Mouse (Mus musculus): ENCODE results near the gene Brsk1. TPM values are rescaled to one million over a fixed set of nuclear protein-coding genes. Genes with fewer than 3 reads are reported as not detected.

Brsk1 gene
- 0.40 TPM for polyA plus RNA-seq (2014; fragmentation: Illumina TruSeq; extraction: RNeasy Lipid Tissue Mini Kit (QIAGEN cat#74804))

DNA sequence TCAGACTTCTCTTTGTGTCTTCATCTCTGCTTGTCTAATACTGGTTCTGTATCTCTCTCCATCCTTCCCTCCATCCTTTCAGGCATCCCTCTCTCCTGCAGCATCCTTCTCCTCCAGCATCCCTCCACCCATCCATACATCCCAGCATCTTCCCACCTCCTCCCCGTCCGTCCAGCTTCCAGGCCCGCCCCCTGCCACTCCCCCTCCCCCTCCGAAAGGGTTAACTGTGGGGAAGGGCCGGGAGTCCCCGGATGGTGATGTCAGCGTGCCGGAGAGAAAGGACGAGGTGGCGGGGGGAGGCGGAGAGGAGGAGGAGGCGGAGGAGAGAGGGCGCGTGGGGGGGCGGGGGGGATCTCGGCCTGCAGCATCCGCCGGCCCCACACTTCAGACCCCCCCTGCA, at the start of gene Brsk1:
Brsk1 (plus strand) TSS at position 218 of the 400 bp plus-strand sequence.

DNA sequence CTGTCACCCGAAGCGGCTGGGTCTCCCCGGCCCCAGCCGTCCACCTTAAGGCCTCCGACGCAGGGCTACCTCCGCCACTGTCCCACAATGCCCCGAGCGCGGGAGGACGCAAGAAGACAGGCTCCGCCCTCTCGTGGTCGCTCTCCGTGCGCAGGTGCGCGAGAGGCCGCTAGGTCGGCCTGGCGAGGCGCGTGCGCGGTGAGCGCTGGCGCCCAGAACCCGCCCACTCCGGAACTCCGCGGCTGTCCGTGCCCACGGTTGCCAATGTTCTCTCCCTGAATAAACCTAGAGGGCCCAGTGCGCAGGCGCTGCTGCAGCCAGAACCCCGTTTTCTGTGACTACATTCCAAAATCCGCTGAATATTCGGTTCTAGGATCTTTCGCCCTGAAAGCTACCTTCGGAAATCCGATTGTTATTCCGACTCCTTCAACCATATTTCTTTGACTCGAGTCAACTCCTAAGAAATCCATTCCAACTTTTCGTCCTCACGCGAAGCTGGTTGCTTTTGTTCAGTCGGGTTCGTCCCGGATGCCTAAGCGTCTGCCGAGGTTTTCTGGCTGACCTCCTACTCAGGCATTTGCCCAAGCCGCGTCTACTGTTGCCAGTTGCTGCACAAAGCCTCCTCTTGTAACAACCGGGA, 31.4 kb upstream of the Brsk1 start, which contains the start of gene Ppp6r1:
Ppp6r1 (minus strand) TSS at position 108 of the 640 bp plus-strand sequence.

DNA sequence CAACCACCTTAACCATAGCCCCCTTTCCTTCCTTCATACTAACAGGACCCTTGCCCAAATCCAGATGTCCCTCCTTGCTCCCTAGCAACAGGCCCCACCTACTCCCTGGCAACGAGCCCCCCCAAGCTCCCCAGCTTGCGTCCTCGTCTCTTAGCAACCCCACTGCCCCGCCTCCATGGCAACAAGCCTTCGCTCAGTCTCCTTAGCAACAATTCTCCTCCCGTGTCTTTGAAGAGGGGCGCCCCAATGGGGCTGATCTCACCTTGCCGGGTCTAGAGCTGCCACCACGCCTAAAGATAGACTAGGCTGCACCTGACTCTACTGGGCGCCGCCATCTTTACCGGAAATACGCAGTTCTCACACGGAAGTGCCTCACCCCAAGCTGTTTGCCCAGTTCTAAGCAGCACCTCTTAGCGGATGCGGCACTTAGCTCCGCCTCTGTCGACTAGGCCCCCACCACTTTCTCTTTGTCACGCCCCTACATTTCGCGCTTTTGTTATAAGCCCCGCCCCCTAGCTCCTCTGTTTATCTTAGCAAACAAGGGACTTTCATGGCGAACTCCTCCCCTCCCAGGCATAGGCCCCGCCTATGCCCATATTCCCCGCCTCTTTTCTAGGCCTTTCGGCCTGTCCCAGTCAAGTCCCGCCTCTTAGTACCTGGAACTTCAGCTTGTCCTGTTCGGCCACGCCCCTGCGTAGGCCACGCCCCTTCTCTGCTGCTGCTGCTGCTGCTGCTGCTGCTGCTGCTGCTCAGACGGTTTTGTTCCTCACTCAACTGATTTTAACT, 5.6 kb upstream of the Brsk1 start, which contains the start of gene Hspbp1:
Hspbp1 (minus strand) TSS at position 437 of the 786 bp plus-strand sequence.

DNA sequence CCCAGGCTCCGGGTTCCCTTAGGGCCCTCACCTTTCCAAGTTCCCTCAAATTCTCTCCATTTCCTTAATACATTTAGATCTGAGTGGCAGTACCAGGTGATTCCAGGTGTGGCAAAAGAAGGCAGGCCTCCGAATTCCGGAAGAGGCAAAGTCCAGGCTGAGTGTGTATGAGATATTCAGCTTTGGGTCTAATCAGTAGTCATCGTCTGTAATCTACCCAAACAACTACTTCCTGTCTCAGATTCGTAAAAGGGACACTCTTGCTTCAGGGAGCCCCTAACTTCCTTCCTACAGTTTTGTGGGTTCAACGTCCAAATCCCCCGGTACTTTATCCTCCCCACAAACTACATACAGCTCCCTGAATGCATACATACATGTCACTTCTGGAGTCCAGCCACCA, 34.8 kb downstream of the Brsk1 start, which contains the start of gene Tmem150b:
Tmem150b (minus strand) TSS at position 81 of the 400 bp plus-strand sequence.

DNA sequence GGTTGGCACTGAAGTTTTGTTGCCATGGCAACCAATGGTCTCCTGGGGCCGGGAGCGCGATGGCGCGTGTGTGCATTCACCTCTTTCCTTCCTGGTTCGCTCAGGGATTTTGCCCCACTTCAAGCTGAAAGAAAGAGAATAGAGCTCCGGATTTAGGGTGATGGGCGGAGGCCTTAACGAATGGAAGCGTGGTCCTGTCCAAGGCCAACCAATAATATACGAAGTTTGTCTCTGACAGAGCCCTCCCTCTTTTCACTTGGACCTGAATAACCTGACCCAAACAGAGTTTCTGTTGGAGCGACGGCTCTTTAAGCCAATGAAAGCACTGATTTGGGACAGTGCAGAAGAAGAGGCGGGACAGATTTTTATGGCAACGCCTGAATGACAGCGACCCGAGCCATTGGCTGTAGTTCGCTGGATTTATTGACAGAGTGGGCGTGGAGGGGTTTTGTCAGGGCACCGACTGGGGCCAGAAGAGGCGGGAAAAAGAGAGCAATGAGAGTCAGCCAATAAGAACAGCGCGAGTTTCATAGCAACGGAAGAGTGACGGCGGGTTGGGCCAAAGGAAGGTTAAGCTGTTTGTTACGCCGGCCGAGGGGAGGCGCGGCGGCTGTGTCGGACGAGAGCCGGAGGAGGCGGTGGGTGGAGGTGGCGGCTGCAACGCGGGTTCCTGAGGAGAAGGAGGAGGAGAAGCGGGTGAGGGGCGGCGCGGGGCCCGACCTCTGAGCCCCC, 49.3 kb downstream of the Brsk1 start, which contains the start of gene Kmt5c:
Kmt5c (plus strand) TSS at position 572 of the 732 bp plus-strand sequence.

DNA sequence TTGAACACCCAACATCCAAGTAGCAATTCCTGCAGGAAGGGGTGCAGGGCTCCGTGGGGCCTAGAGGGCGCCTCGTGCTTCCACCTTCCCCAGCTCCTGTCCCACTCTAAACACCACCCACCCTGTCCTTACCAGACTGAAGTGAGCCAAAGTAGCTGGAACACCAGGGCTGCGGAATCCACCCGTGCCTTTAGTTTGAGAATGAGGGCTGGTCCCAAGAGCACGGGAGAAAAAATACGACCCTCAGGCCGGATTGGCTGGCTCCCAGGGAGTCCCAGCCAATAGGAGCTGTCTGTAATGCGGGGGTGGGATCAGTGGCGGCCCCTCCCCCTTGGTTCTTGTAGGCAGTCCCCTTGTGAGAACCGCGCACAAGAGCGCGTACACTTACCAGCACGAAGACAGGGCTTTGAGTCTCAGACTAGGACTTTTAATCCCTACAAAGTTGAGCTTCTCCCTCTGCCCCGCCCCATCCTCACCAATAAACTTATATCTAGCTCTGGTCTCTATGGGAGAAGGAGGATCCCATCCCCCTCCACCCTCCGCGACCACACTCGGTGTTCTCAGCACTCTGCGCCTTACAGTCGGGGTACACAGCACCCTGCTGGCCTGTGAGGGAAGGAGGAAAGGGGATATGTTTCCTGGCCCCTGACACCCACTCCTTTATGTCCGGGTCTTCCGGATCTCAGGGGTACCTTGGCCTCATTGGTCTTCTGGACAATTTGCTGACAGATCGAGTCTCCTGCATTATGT, 62.6 kb downstream of the Brsk1 start, which contains the start of gene Cox6b2:
Cox6b2 (minus strand) TSS at position 274 of the 750 bp plus-strand sequence.

Other genes with a start within 250 kb of the Brsk1 start
- 6.3 TPM for gene Rdh13, start 245.0 kb upstream of the Brsk1 start, polyA plus RNA-seq (2014; fragmentation: Illumina TruSeq; extraction: RNeasy Lipid Tissue Mini Kit (QIAGEN cat#74804))
- 2.7 TPM for gene Eps8l1, start 229.9 kb upstream of the Brsk1 start, polyA plus RNA-seq (2014; fragmentation: Illumina TruSeq; extraction: RNeasy Lipid Tissue Mini Kit (QIAGEN cat#74804))
- 3.7 TPM for gene Ppp1r12c, start 188.9 kb upstream of the Brsk1 start, polyA plus RNA-seq (2014; fragmentation: Illumina TruSeq; extraction: RNeasy Lipid Tissue Mini Kit (QIAGEN cat#74804))
- 0.74 TPM for gene Tnnt1, start 174.2 kb upstream of the Brsk1 start, polyA plus RNA-seq (2014; fragmentation: Illumina TruSeq; extraction: RNeasy Lipid Tissue Mini Kit (QIAGEN cat#74804))
- gene Tnni3, start 166.4 kb upstream of the Brsk1 start, polyA plus RNA-seq (2014; fragmentation: Illumina TruSeq; extraction: RNeasy Lipid Tissue Mini Kit (QIAGEN cat#74804)): 9.6 TPM
- not detected for gene Dnaaf3, start 158.2 kb upstream of the Brsk1 start, polyA plus RNA-seq (2014; fragmentation: Illumina TruSeq; extraction: RNeasy Lipid Tissue Mini Kit (QIAGEN cat#74804))
- 0.26 TPM for gene Syt5, start 143.1 kb upstream of the Brsk1 start, polyA plus RNA-seq (2014; fragmentation: Illumina TruSeq; extraction: RNeasy Lipid Tissue Mini Kit (QIAGEN cat#74804))
- gene Ptprh, start 86.6 kb upstream of the Brsk1 start, polyA plus RNA-seq (2014; fragmentation: Illumina TruSeq; extraction: RNeasy Lipid Tissue Mini Kit (QIAGEN cat#74804)): not detected
- gene Tmem86b, start 59.2 kb upstream of the Brsk1 start, polyA plus RNA-seq (2014; fragmentation: Illumina TruSeq; extraction: RNeasy Lipid Tissue Mini Kit (QIAGEN cat#74804)): not detected
- 10.6 TPM for gene Ppp6r1, start 31.6 kb upstream of the Brsk1 start, polyA plus RNA-seq (2014; fragmentation: Illumina TruSeq; extraction: RNeasy Lipid Tissue Mini Kit (QIAGEN cat#74804))
- not detected for gene Hspbp1, start 5.5 kb upstream of the Brsk1 start, polyA plus RNA-seq (2014; fragmentation: Illumina TruSeq; extraction: RNeasy Lipid Tissue Mini Kit (QIAGEN cat#74804))
- gene Tmem150b, start 34.6 kb downstream of the Brsk1 start, polyA plus RNA-seq (2014; fragmentation: Illumina TruSeq; extraction: RNeasy Lipid Tissue Mini Kit (QIAGEN cat#74804)): not detected
- 1.2 TPM for gene Kmt5c, start 49.5 kb downstream of the Brsk1 start, polyA plus RNA-seq (2014; fragmentation: Illumina TruSeq; extraction: RNeasy Lipid Tissue Mini Kit (QIAGEN cat#74804))
- gene Cox6b2, start 62.5 kb downstream of the Brsk1 start, polyA plus RNA-seq (2014; fragmentation: Illumina TruSeq; extraction: RNeasy Lipid Tissue Mini Kit (QIAGEN cat#74804)): not detected
- gene Fam71e2, start 80.7 kb downstream of the Brsk1 start, polyA plus RNA-seq (2014; fragmentation: Illumina TruSeq; extraction: RNeasy Lipid Tissue Mini Kit (QIAGEN cat#74804)): not detected
- not detected for gene Il11, start 92.3 kb downstream of the Brsk1 start, polyA plus RNA-seq (2014; fragmentation: Illumina TruSeq; extraction: RNeasy Lipid Tissue Mini Kit (QIAGEN cat#74804))
- not detected for gene Tmem190, start 92.3 kb downstream of the Brsk1 start, polyA plus RNA-seq (2014; fragmentation: Illumina TruSeq; extraction: RNeasy Lipid Tissue Mini Kit (QIAGEN cat#74804))
- 0.46 TPM for gene Tmem238, start 99.1 kb downstream of the Brsk1 start, polyA plus RNA-seq (2014; fragmentation: Illumina TruSeq; extraction: RNeasy Lipid Tissue Mini Kit (QIAGEN cat#74804))
- gene Rpl28, start 102.3 kb downstream of the Brsk1 start, polyA plus RNA-seq (2014; fragmentation: Illumina TruSeq; extraction: RNeasy Lipid Tissue Mini Kit (QIAGEN cat#74804)): 14.1 TPM
- gene Ube2s, start 122.0 kb downstream of the Brsk1 start, polyA plus RNA-seq (2014; fragmentation: Illumina TruSeq; extraction: RNeasy Lipid Tissue Mini Kit (QIAGEN cat#74804)): 2.0 TPM
- 0.57 TPM for gene Shisa7, start 154.1 kb downstream of the Brsk1 start, polyA plus RNA-seq (2014; fragmentation: Illumina TruSeq; extraction: RNeasy Lipid Tissue Mini Kit (QIAGEN cat#74804))
- gene Isoc2b, start 179.7 kb downstream of the Brsk1 start, polyA plus RNA-seq (2014; fragmentation: Illumina TruSeq; extraction: RNeasy Lipid Tissue Mini Kit (QIAGEN cat#74804)): 1.9 TPM
- 1.7 TPM for gene Isoc2a, start 186.5 kb downstream of the Brsk1 start, polyA plus RNA-seq (2014; fragmentation: Illumina TruSeq; extraction: RNeasy Lipid Tissue Mini Kit (QIAGEN cat#74804))
- gene Gm36210, start 215.9 kb downstream of the Brsk1 start, polyA plus RNA-seq (2014; fragmentation: Illumina TruSeq; extraction: RNeasy Lipid Tissue Mini Kit (QIAGEN cat#74804)): not detected
- gene Zfp628, start 224.6 kb downstream of the Brsk1 start, polyA plus RNA-seq (2014; fragmentation: Illumina TruSeq; extraction: RNeasy Lipid Tissue Mini Kit (QIAGEN cat#74804)): not detected
- gene Nat14, start 231.4 kb downstream of the Brsk1 start, polyA plus RNA-seq (2014; fragmentation: Illumina TruSeq; extraction: RNeasy Lipid Tissue Mini Kit (QIAGEN cat#74804)): 0.57 TPM
- 0.14 TPM for gene Ssc5d, start 235.2 kb downstream of the Brsk1 start, polyA plus RNA-seq (2014; fragmentation: Illumina TruSeq; extraction: RNeasy Lipid Tissue Mini Kit (QIAGEN cat#74804))

All from ovary, adult 10 weeks (tissue).